Mouse (Mus musculus): ENCODE measurements at regions not wholly inside any gene's neighbourhood (a gene's known extent, or its start where the extent isn't known, plus 50 kb on each side); places are given as distances from the start of the nearest gene placed in this dataset.
A peak's percentile ranks its signal among the peaks of the same experiment; 100 is the strongest.

- peak in 1 of 2 experiments; percentile 22 for DNase-seq
- intact Hi-C loops (cut with DNase I) = no loop called here
These were observed 52.1 kb upstream of the Fyn start for GRCm38 (mm10) chr10:39316533-39316932.

DNA sequence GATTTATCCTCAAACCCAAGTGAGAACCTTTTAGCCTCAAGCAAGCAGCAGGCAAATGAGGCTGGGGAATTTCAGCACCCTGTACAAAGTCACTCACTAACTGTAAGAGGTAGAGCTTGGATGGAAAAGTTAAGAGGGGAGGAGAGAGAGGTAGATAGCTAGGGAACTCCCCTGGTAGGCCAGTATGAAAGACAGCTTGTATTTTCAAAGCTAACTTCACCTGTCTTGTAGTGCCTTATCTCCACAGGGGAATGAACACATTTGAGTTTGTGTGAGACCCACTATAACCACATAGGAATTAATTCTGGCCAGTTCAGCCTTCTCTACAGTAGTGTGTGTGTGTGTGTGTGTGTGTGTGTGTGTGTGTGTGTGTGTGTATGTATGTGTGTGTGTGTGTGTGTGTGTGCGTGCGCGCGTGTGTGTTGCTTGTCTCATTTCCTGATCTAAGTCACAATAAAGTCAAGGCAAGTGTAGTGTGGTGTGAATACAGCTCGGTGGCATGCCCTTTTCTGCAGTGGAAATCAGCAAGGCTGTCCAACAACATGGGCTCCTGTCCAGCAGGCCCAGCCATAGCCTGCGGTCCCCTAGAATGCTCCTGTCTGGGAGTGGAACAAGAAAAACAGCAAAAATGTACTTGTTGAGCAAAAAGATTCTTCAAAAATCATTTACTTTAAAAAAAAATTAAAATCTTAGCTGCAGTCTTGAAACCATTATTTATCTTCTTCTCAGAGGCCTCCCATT is 53.1 kb upstream of the Fyn start:
- no peak for DNase-seq

GRCm38 (mm10) chr10:39311501-39311900 is 57.2 kb upstream of the Fyn start:
- no peak for DNase-seq
- intact Hi-C loops (cut with DNase I) = no loop called here

More for the DNA sequence above, 53.1 kb upstream of the Fyn start:
- intact Hi-C loops (cut with DNase I) = no loop called here

- intact Hi-C loops (cut with DNase I) = no loop called here
These were observed 60.1 kb upstream of the Fyn start for GRCm38 (mm10) chr10:39308535-39308934.

GRCm38 (mm10) chr10:39292703-39293496 is 75.8 kb upstream of the Fyn start:
- intact Hi-C loops (cut with DNase I) = no loop called here
- DNase-seq = no peak

More at GRCm38 (mm10) chr10:39308535-39308934, 60.1 kb upstream of the Fyn start:
- no peak for DNase-seq

DNA sequence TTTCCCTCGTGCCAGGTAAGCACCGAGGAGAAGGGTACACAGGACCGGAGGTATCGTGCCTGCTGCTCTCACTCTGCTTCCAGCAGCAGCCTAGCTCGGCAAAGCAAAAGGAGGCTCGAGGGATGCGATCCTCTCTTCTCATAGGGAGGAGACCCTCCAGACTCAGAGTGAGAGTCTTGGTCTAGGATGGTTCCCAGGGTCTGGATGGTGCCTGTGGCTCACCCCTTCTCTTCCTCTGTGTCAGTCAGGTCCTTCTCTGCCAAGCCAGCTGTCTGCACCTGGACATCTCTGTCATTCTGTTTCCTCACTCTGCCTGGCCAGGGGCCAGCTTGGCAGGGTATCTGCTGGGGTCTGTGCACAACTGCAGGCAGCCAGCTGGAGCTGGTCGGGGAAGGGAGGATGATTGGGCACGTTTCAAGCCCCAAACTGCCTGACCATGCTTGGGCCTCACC is 76.9 kb upstream of the Fyn start:
- DNase-seq = peak in 1 of 2 experiments; percentile 26
- intact Hi-C loops (cut with DNase I) = no loop called here

GRCm38 (mm10) chr10:39291134-39291746 is 77.4 kb upstream of the Fyn start:
- intact Hi-C loops (cut with DNase I) = no loop called here
- peak; percentile 42 to 46 for DNase-seq

GRCm38 (mm10) chr10:39290245-39290644 is 78.4 kb upstream of the Fyn start:
- intact Hi-C loops (cut with DNase I) = no loop called here
- no peak for DNase-seq

DNA sequence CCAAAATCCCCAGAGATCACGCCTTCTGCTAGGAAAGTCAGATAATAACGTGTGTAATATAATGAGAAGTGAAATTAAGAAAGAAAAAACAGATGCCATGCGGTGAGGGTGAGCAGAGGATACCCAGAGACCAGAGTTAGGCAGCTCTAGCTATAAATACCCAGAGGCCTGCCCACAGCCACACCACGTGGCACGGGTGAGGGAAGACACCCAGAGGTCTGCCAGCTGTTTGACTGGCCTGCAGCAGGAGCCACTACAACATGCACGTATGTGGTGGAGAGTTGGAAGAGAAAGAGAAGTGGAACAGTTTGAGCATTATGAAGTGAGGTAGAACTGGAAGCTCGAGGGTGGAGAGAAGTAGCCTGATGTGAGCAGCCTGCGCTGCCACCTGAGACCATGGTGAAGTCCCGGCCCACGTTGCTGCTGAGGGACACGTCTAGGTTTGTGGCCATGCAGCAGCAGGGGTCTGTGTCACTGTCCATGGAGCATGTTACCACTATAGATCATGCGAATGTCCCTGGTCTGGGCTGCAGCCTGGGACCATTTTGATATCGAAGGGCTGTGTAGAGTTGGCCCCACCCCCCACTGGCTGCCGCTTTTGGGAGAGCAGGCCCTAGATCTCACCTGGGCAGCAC is 88.2 kb upstream of the Fyn start:
- intact Hi-C loops (cut with DNase I) = no loop called here
- DNase-seq = no peak

DNA sequence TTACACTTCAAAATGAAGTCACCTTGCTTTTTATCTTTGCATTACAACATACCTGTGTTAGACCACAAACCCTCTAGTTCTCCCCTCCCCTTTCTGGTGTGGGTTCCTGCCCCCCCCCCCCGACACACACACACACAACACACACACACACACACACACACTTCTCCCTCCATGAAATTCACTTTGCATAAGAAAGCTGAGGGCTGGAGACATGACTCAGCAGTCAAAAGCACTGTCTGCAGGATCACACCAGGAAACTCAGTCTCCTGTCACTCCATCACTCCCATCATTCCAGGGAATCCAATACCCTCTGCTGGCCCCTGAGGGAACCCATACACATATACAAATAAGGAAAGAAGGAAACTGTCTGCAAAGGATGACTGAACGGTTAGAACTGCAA is 94.5 kb upstream of the Fyn start:
- intact Hi-C loops (cut with DNase I) = no loop called here
- no peak for DNase-seq

DNA sequence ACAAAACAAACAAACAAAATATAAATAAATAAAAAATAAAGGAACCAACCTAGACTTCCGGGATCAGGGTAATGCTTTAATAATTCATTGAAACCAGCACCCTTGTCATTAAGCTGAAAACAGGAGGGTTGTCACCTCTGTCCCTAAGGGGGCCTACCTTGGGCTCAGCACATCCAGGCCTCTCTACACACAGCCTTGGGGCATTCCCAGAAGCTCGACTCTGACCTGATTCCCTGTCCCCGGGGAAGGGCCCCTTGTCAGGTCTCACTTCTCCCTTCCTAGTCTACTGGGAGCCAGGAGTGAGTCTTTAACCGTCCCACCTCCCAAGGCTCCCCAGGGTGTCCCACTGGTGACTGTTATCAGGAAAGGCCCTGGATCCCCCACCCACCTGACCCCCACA is 95.2 kb upstream of the Fyn start:
- intact Hi-C loops (cut with DNase I) = no loop called here
- no peak for DNase-seq

GRCm38 (mm10) chr10:39272387-39272949 is 96.2 kb upstream of the Fyn start:
- intact Hi-C loops (cut with DNase I) = no loop called here
- DNase-seq = no peak

- DNase-seq = no peak
These were observed 98.2 kb upstream of the Fyn start for GRCm38 (mm10) chr10:39270406-39270805.

GRCm38 (mm10) chr10:39267236-39267635 is 101.4 kb upstream of the Fyn start:
- intact Hi-C loops (cut with DNase I) = no loop called here
- no peak for DNase-seq

More at GRCm38 (mm10) chr10:39270406-39270805, 98.2 kb upstream of the Fyn start:
- intact Hi-C loops (cut with DNase I) = no loop called here

DNA sequence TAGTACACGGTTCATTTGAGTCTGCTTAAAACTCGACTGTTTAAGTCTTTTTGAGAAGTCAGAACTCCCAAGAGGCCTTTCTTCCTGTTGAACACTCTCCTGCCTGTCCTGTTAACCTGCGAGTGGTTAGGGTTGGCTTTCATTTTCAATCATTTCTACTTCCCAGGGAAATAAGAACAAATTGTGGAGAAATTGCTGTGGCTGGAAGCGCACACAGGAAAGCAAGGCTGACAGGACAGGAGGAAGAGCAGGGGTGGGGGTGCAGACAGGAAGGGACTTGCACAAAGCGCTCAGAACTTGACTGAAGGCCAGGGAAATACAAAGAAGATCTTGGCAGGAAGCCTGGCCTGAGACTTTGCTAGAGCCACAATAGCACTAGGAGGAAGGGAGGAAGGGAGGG is 102.2 kb upstream of the Fyn start:
- peak; percentile 30 to 73 for DNase-seq
- intact Hi-C loops (cut with DNase I) = no loop called here

- intact Hi-C loops (cut with DNase I) = no loop called here
These were observed 98.9 kb upstream of the Ccn6 start for GRCm38 (mm10) chr10:39262466-39262865.

DNA sequence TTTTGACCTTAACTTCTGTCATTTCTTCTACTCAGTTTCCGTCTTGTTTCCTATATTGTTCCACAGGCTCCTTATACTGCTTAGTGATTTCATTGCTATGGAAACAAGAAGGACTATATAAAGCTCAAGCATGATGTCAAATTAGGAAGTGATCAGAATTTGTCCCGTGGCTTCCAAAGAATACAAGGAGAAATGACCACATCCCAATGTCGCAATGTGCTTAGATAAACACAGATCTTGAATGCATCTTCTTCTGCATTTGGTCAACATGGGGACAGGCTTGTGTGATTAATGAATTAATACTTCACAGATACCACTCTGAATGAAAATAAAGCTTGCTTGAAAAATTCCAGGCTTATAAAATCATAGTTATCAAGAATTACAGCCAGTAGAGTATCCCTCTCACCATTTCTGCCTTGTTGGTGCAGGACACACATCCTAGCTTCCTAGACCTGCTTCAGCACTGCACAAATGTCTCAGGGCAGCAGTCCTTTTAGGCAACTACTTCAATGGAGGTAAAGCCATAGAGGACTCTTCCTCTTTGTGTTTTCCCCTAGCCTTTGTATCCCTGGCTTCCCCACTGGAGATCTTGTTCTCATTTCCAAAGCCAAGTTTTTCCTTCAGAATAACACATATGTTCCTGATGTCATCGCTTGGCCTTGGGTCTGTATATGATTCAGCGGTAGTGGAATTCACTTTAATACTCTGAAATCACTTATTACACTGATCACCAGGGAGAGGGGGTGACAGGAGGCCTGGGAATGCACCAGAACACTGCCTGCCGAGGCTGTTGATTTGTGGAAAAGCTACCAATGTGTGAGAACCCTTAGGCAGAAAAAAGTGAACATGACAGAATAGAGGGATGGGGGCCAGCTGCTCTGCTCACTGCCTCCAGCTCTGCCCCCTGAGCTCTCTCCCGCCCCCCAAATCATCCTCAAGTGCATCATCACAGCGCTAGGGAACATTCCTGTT is 97.9 kb upstream of the Ccn6 start:
- DNase-seq = peak in 1 of 2 experiments; percentile 43
- intact Hi-C loops (cut with DNase I) = no loop called here

More at GRCm38 (mm10) chr10:39262466-39262865, 98.9 kb upstream of the Ccn6 start:
- DNase-seq = no peak

- intact Hi-C loops (cut with DNase I) = no loop called here
- DNase-seq = no peak
These were observed 96.5 kb upstream of the Ccn6 start for GRCm38 (mm10) chr10:39260061-39260460.
